Mouse (Mus musculus) cerebellum, adult 9-10 months (tissue): Measurements from ENCODE around the gene Rab13.
A peak's percentile ranks its signal among the peaks of the same experiment; 100 is the strongest.

Experiments used
- DNase-seq: peaks from one replicate; pipeline ENCODE4 v3.0.0; 2022

Rab13 gene

GRCm38 (mm10) chr3:90263121-90263771 lies 49.8 kb downstream of the Rab13 start:
- DNase-seq, result peak; percentile 46

GRCm38 (mm10) chr3:90264687-90265033 lies 51.2 kb downstream of the Rab13 start:
- no peak for DNase-seq

GRCm38 (mm10) chr3:90265034-90265931 lies 51.8 kb downstream of the Rab13 start, which contains the start of gene Dennd4b:
Gene Dennd4b, plus strand, starts transcription at chr3:90265185.
- DNase-seq, result peak; percentile 92

- DNase-seq, result no peak
Measured at GRCm38 (mm10) chr3:90265932-90266741, 52.6 kb downstream of the Rab13 start.

GRCm38 (mm10) chr3:90266901-90267775 lies 53.6 kb downstream of the Rab13 start:
- DNase-seq, result peak; percentile 59

GRCm38 (mm10) chr3:90268190-90268589 lies 54.7 kb downstream of the Rab13 start:
- DNase-seq, result no peak

- peak; percentile 27 for DNase-seq
Measured at GRCm38 (mm10) chr3:90268971-90269370, 55.5 kb downstream of the Rab13 start.

- no peak for DNase-seq
Measured at GRCm38 (mm10) chr3:90270784-90271183, 57.3 kb downstream of the Rab13 start.

GRCm38 (mm10) chr3:90272170-90272569 lies 58.7 kb downstream of the Rab13 start:
- DNase-seq, result no peak

GRCm38 (mm10) chr3:90273855-90274254 lies 60.4 kb downstream of the Rab13 start:
- DNase-seq, result no peak

GRCm38 (mm10) chr3:90275286-90275685 lies 61.8 kb downstream of the Rab13 start:
- peak; percentile 83 for DNase-seq
